Mouse (Mus musculus) liver, postnatal 0 days (tissue): ENCODE measurements at regions not wholly inside any gene's neighbourhood (a gene's known extent, or its start where the extent isn't known, plus 50 kb on each side); places are given as distances from the start of the nearest gene placed in this dataset.

Experiments
- ATAC-seq: fragments of 200-750 bp; cut with Nextera tagmentation; 2 replicates; pipeline ENCODE4 v1.8.0; 2017; ENCODE audit warnings: mild to moderate bottlenecking, moderate library complexity
- DNase-seq: peaks from one replicate; pipeline ENCODE4 v3.0.0-alpha.2; 2016
- H3K27ac ChIP-seq: fragments of 300-500 bp; sonication (generic); 2 replicates; pipeline ENCODE4 v1.5.1; 2014; ENCODE audit warnings: antibody characterized with exemption, moderate library complexity, mild to moderate bottlenecking, low read depth
- H3K27me3 ChIP-seq: fragments of 300-500 bp; sonication (generic); 2 replicates; pipeline ENCODE4 v1.6.1; 2014; ENCODE audit warnings: low read length, control low read depth, mixed read lengths; ENCODE audit not compliant: insufficient read depth
- H3K36me3 ChIP-seq: fragments of 300-500 bp; sonication (generic); replicated peaks from 2 replicates; pipeline ENCODE4 v1.6.1; 2014; ENCODE audit warnings: mild to moderate bottlenecking, control low read depth, low read length, moderate library complexity, mixed read lengths; ENCODE audit not compliant: insufficient read depth
- H3K4me1 ChIP-seq: fragments of 300-500 bp; sonication (generic); 2 replicates; pipeline ENCODE4 v1.6.1; 2014; ENCODE audit warnings: antibody characterized with exemption, mild to moderate bottlenecking, control low read depth; ENCODE audit not compliant: insufficient read depth
- H3K4me2 ChIP-seq: fragments of 300-500 bp; sonication (generic); 2 replicates; pipeline ENCODE4 v1.6.1; 2014; ENCODE audit warnings: low read depth, mild to moderate bottlenecking, low read length, moderate library complexity, mixed read lengths
- H3K4me3 ChIP-seq: fragments of 300-500 bp; sonication (generic); 2 replicates; pipeline ENCODE4 v1.5.1; 2014; ENCODE audit warnings: low read depth, low read length
- H3K9ac ChIP-seq: fragments of 300-500 bp; sonication (generic); replicated peaks from 2 replicates; pipeline ENCODE4 v1.6.1; 2014; ENCODE audit warnings: mild to moderate bottlenecking, moderate library complexity
- H3K9me3 ChIP-seq: fragments of 300-500 bp; sonication (generic); 2 replicates; pipeline ENCODE4 v1.6.1; 2016; ENCODE audit warnings: mild to moderate bottlenecking, control low read depth, low read length, mixed read lengths
- CTCF ChIP-seq: sonication (generic); IDR thresholded peaks from 2 replicates; pipeline ENCODE4 v1.5.1; 2016; ENCODE audit warnings: antibody characterized with exemption, low read depth
- EP300 ChIP-seq: IDR thresholded peaks from 2 replicates; pipeline ENCODE4 v1.6.1; 2016; ENCODE audit warnings: antibody characterized with exemption, low read depth, mild to moderate bottlenecking
- WGBS: fragments of 180-500 bp; shearing (Covaris S2); extraction: QIAGEN DNeasy Blood & Tissue Kit; methylation state at CpG from one replicate; pipeline ENCODE4 v1.1.7; 2014; ENCODE audit not compliant: insufficient replicate concordance; 5-methylcytosine and 5-hydroxymethylcytosine counted together

DNA sequence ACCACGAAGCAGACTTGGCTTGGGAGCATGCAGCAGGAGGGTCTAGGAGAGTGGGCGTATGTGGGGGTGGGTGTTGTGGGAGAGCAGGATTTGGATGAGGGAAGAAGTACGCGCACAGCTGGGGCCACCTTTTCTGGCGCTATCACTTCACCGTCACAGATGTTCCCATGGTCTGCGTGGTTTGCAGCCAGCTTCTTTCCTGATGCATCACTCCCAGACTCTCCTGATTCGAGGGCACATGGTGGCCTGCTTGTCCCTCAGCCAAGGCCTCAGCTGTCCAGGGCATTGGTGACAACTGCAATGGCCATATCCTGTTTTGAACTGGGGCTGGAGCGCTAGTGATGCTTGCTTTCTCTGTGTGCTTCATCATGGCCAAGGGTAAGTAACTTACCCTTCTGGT, 266.9 kb upstream of the Id2 start:
- H3K27ac ChIP-seq = no peak overlapping the region
- ATAC-seq (no peak), DNase-seq (no peak)
- 75% methylated on average over 9 of the region's 9 CpGs for WGBS
- H3K4me1 ChIP-seq = no peaks in the 10 kb centered on the region
- no peak for TF ChIP-seq EP300
- TF ChIP-seq CTCF = no peak
- no peaks in the 10 kb centered on the region for H3K9me3 ChIP-seq
- H3K9ac ChIP-seq = no peak overlapping the region
- H3K4me3 ChIP-seq = no peak overlapping the region
- no peak overlapping the region for H3K4me2 ChIP-seq
- H3K36me3 ChIP-seq = no peaks in the 10 kb centered on the region
- H3K27me3 ChIP-seq = no peaks in the 10 kb centered on the region

DNA sequence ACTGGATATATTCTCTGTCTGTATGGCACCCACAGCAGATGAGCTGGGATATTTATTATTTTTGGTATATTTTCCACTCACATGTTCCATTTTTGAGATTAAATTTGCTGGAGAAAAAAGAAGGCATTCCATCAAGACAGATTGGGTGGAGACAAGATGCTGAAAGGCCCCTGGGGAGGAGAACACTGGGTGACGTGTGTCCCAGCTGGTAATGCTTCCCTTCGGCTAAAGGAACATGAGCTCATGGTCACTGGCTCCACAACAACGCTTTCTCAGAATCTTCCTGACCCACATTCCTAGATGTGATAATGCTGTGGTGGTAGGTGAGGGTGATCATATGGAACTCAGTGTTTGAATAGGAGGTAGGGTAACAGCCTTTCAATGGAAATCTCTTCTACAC, 266.4 kb upstream of the Id2 start:
- ATAC-seq (no peak), DNase-seq (no peak)
- no peak overlapping the region for H3K9ac ChIP-seq
- no peak overlapping the region for H3K4me3 ChIP-seq
- H3K27ac ChIP-seq = no peak overlapping the region
- WGBS = 78% methylated on average over 3 of the region's 3 CpGs
- no peaks in the 10 kb centered on the region for H3K9me3 ChIP-seq
- H3K36me3 ChIP-seq = no peaks in the 10 kb centered on the region
- TF ChIP-seq CTCF (no peak), EP300 (no peak)
- no peaks in the 10 kb centered on the region for H3K27me3 ChIP-seq
- H3K4me2 ChIP-seq = no peak overlapping the region
- no peaks in the 10 kb centered on the region for H3K4me1 ChIP-seq

DNA sequence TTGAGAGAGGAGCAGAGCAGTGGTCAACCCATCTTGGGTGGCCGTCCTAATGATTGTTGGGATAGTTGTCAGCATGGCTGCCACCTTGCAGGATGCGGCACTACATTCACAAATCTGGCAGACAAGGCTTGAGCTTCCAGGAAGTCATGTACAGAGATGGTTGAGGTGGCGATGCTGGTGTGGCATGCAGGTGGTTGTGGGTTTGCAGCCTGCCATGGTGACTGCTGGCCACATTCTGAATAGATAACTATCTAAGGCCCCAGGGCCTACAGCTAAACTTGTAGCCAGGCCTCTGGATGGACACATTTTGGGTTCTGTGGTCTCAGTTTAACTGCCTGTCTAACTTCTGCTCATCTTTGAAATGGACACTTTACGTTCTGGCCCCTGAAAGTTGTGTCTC, 265.8 kb upstream of the Id2 start:
- DNase-seq = no peak
- Histone ChIP-seq H3K4me1 (no peaks in the 10 kb centered on the region), H3K9ac (no peak overlapping the region), H3K27ac (no peak overlapping the region), H3K4me2 (no peak overlapping the region), H3K9me3 (no peaks in the 10 kb centered on the region), H3K27me3 (no peaks in the 10 kb centered on the region), H3K36me3 (no peaks in the 10 kb centered on the region), H3K4me3 (no peak overlapping the region)
- ATAC-seq = no peak
- 80% methylated on average over 4 of the region's 4 CpGs for WGBS
- TF ChIP-seq EP300 (no peak), CTCF (no peak)

GRCm38 (mm10) chr12:25360726-25361125, 263.8 kb upstream of the Id2 start:
- no peak for TF ChIP-seq CTCF
- no peak for TF ChIP-seq EP300
- ATAC-seq (no peak), DNase-seq (no peak)

GRCm38 (mm10) chr12:25359931-25360330, 263.0 kb upstream of the Id2 start:
- Histone ChIP-seq H3K9me3 (no peaks in the 10 kb centered on the region), H3K36me3 (no peaks in the 10 kb centered on the region), H3K4me1 (no peaks in the 10 kb centered on the region), H3K27ac (no peak overlapping the region), H3K9ac (no peak overlapping the region), H3K27me3 (no peaks in the 10 kb centered on the region), H3K4me2 (no peak overlapping the region), H3K4me3 (no peak overlapping the region)
- no peak for ATAC-seq
- TF ChIP-seq CTCF (no peak), EP300 (no peak)
- 91% methylated on average over 5 of the region's 5 CpGs for WGBS
- no peak for DNase-seq

More at GRCm38 (mm10) chr12:25360726-25361125, 263.8 kb upstream of the Id2 start:
- no peaks in the 10 kb centered on the region for H3K27me3 ChIP-seq
- no peaks in the 10 kb centered on the region for H3K9me3 ChIP-seq
- no peaks in the 10 kb centered on the region for H3K36me3 ChIP-seq
- no peak overlapping the region for H3K9ac ChIP-seq
- H3K4me1 ChIP-seq = no peaks in the 10 kb centered on the region
- 71% methylated on average over 2 of the region's 2 CpGs for WGBS
- H3K27ac ChIP-seq = no peak overlapping the region
- no peak overlapping the region for H3K4me3 ChIP-seq
- no peak overlapping the region for H3K4me2 ChIP-seq

DNA sequence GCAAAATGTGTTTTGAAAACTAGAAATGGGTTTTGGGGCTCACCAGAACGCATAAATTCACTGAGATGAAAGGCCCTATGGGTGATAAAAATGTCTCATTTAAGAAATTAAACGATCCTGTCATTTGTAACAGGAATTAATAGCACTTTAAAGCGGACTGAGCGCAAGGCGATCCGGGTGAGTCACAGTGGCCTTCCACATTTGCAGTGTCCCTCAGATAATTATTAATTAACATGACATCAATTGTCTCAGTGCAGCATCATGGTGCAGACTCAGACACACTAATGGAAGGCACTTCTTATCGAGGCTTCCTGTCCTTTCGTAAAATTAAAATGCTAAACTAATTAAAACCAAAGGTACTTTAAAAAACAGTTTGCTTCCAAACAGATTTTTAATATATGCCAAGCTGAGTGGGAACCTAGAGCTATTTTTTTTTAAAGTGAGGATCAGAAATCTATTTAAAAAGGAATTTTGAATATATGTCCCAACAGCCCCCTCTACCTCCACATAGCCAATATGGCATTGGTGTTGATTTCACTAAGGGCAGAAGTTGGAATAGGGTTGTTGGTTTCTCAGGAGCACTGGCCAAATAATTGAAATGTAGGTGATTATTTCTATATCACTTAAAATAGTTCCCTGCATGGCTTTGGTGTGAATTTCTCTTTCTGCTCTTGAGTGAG, 262.0 kb upstream of the Id2 start:
- Histone ChIP-seq H3K27ac (no peak overlapping the region), H3K4me1 (no peaks in the 10 kb centered on the region), H3K9me3 (no peaks in the 10 kb centered on the region), H3K9ac (no peak overlapping the region), H3K4me2 (no peak overlapping the region), H3K27me3 (no peaks in the 10 kb centered on the region), H3K36me3 (no peaks in the 10 kb centered on the region), H3K4me3 (no peak overlapping the region)
- ATAC-seq = no peak
- 84% methylated on average over 8 of the region's 8 CpGs for WGBS
- TF ChIP-seq CTCF (peak; percentile 25), EP300 (no peak)
- no peak for DNase-seq
